Mouse (Mus musculus) stomach, postnatal 0 days (tissue): Measurements from ENCODE around the gene Ccn6. TPM values are rescaled to one million over a fixed set of nuclear protein-coding genes. Genes with fewer than 3 reads are reported as not detected.
A peak's percentile ranks its signal among the peaks of the same experiment; 100 is the strongest.

Source experiments
- ATAC-seq: fragments of 200-750 bp; cut with Nextera tagmentation; 2 replicates; pipeline ENCODE4 v1.8.0; 2017; ENCODE audit not compliant: low FRiP score, low TSS enrichment
- DNase-seq: peaks from one replicate; pipeline ENCODE4 v3.0.0-alpha.2; 2016; ENCODE audit warnings: low spot score
- H3K27ac ChIP-seq: fragments of 300-500 bp; sonication (generic); replicated peaks from 2 replicates; pipeline ENCODE4 v1.5.1; 2014; ENCODE audit warnings: mild to moderate bottlenecking, control low read depth
- H3K27me3 ChIP-seq: fragments of 300-500 bp; sonication (generic); 2 replicates; pipeline ENCODE4 v1.6.1; 2014; ENCODE audit warnings: low read length; ENCODE audit not compliant: control insufficient read depth, insufficient read depth
- H3K36me3 ChIP-seq: fragments of 300-500 bp; sonication (generic); 2 replicates; pipeline ENCODE4 v1.6.1; 2014; ENCODE audit warnings: low read length, mixed read lengths; ENCODE audit not compliant: control insufficient read depth, insufficient read depth
- H3K4me1 ChIP-seq: fragments of 300-500 bp; sonication (generic); replicated peaks from 2 replicates; pipeline ENCODE4 v1.6.1; 2014; ENCODE audit warnings: antibody characterized with exemption; ENCODE audit not compliant: control insufficient read depth, insufficient read depth
- H3K4me2 ChIP-seq: fragments of 300-500 bp; sonication (generic); replicated peaks from 2 replicates; pipeline ENCODE4 v1.6.1; 2014; ENCODE audit warnings: low read depth, mild to moderate bottlenecking, control low read depth, moderate library complexity
- H3K4me3 ChIP-seq: fragments of 300-500 bp; sonication (generic); 2 replicates; pipeline ENCODE4 v1.5.1; 2014; ENCODE audit warnings: low read depth, low read length, control low read depth
- H3K9ac ChIP-seq: fragments of 300-500 bp; sonication (generic); 2 replicates; pipeline ENCODE4 v1.6.1; 2014; ENCODE audit warnings: mild to moderate bottlenecking, low read length, control low read depth, mixed read lengths
- H3K9me3 ChIP-seq: fragments of 300-500 bp; sonication (generic); 2 replicates; pipeline ENCODE4 v1.6.1; 2016; ENCODE audit warnings: low read length; ENCODE audit not compliant: control insufficient read depth
- CTCF ChIP-seq: IDR thresholded peaks from 2 replicates; pipeline ENCODE4 v1.5.1; 2016; ENCODE audit warnings: antibody characterized with exemption, low read depth, mild to moderate bottlenecking, moderate library complexity
- EP300 ChIP-seq: optimal IDR thresholded peaks from 2 replicates; pipeline ENCODE3; 2016; ENCODE audit warnings: antibody characterized with exemption
- WGBS: fragments of 180-500 bp; shearing (Covaris S2); extraction: QIAGEN DNeasy Blood & Tissue Kit; methylation state at CpG from one replicate; pipeline ENCODE4 v1.1.7; 2014; 5-methylcytosine and 5-hydroxymethylcytosine counted together
- polyA plus RNA-seq: library from polyadenylated mRNA; unstranded; fragments of >200 nt; fragmentation: Nextera tagmentation; extraction: Ambion mirVana; gene quantifications from 2 replicates; pipeline ENCODE4 v1.2.1, GENCODE M21; 2015

Gene Ccn6
- polyA plus RNA-seq, 1 experiment from 2014 or later: 0.10 TPM

DNA sequence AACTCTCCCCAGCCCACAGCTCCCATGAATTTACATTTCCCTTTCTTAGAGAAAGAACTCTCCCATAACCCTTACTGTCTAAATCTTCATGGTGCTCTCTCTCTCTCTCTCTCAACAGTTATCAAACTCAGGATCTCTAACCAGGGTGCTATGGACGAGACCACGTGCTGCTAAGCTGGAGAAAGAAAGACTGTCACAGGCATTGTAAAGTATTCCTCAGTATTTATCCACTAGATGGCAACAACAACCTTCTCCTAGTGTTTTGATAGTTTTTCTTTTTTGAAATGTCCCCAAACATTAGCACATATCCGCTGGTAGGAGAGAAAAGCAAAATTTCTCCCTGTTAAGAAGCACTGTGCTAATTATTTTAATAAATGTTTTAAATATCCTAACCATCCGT is 42.2 kb downstream of the Ccn6 start:
- no peaks in the 10 kb centered on the region for H3K9me3 ChIP-seq
- DNase-seq: no peak
- H3K9ac ChIP-seq: no peak overlapping the region
- no peak for ATAC-seq
- TF ChIP-seq EP300 (no peak), CTCF (peak; percentile 64)
- WGBS: 31% methylated on average over 4 of the region's 4 CpGs
- no peak overlapping the region for H3K4me2 ChIP-seq
- no peak overlapping the region for H3K4me3 ChIP-seq
- H3K27me3 ChIP-seq: no peaks in the 10 kb centered on the region
- no peaks in the 10 kb centered on the region for H3K4me1 ChIP-seq
- no peak overlapping the region for H3K27ac ChIP-seq
- no peaks in the 10 kb centered on the region for H3K36me3 ChIP-seq

DNA sequence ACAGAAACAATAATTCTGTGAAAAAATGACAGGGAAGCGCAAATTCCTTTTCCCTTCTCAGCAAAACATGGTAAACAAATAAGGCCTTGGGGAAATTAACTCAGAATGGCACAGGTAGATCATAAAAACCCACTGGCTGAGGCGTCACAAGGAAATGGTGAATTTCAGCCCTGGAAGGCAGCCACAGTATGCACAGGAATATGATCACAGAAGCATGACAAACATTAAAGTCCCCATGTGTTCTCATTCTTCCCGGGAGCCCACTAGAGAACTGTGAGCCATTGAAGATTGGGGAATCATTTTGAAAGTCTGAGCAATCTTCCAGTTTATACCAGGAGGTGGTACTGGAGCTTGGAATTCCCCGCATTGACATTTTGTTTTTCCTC is 54.1 kb downstream of the Ccn6 start:
- no peak for ATAC-seq
- 57% methylated on average over 4 of the region's 4 CpGs for WGBS

DNA sequence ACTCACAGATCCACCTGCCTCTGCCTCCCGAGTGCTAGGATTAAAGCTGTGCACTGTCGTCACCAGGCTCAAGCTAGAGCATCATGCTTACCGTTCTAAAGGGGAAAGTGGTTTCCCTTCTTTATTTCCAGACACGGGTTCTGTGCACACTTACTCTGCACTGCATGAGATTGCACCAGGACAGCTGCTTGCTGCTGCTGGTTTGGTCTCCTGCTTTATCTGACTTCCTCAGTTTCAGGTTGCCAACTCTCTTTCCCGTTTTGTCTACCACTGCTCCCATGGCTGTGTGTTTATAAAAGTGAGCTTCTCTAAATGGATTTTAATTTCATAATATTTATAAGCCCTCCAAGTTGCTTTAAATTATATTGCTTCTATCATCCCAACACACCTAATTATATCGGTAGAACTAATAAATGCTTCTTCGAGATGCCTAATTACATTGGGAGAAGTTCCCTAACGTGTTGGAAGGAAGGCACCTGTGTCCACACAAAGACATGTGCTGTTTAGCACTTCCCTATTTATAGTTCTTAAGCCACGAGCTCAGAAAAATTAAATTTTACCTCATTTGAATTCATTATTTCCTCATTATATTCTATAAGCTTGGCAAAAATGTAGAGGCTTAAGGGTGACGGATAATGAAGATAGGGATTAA is 54.6 kb downstream of the Ccn6 start:
- H3K9ac ChIP-seq: no peak overlapping the region
- H3K27ac ChIP-seq: no peak overlapping the region
- WGBS: 58% methylated on average over 10 of the region's 10 CpGs
- peaks cover 6% of the 10 kb centered on the region; the same call in 1 of the 2 replicates for H3K36me3 ChIP-seq
- no peaks in the 10 kb centered on the region for H3K4me1 ChIP-seq
- H3K4me3 ChIP-seq: no peak overlapping the region
- no peaks in the 10 kb centered on the region for H3K9me3 ChIP-seq
- no peak for TF ChIP-seq EP300
- TF ChIP-seq CTCF: no peak
- no peaks in the 10 kb centered on the region for H3K27me3 ChIP-seq
- no peak for ATAC-seq
- H3K4me2 ChIP-seq: no peak overlapping the region
- DNase-seq: no peak

More for the DNA sequence above, 54.1 kb downstream of the Ccn6 start:
- no peak overlapping the region for H3K27ac ChIP-seq
- no peak overlapping the region for H3K9ac ChIP-seq
- H3K27me3 ChIP-seq: no peaks in the 10 kb centered on the region
- no peaks in the 10 kb centered on the region for H3K4me1 ChIP-seq
- DNase-seq: no peak
- TF ChIP-seq CTCF (no peak), EP300 (no peak)
- H3K36me3 ChIP-seq: peaks cover 6% of the 10 kb centered on the region; the same call in 1 of the 2 replicates
- H3K9me3 ChIP-seq: no peaks in the 10 kb centered on the region
- no peak overlapping the region for H3K4me2 ChIP-seq
- no peak overlapping the region for H3K4me3 ChIP-seq

DNA sequence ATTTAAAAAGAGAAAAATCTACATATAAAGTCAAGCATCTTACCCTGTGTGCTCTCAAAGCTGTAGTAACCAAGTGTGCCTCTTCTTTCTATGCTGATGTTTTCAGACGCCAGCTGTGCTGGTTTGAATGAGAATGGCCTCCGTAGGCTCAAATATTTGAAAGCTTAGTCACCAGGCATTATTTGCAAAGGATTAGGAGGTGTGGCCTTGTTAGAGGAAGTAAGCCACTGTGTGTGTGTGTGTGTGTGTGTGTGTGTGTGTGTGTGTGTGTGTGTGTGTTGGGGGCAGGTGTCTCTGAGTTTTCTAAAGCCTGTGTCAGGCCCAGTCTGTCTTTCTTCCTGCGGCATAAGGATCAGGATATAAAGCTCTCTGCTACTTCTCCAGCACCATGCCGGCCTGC is 56.7 kb downstream of the Ccn6 start:
- H3K9ac ChIP-seq: no peak overlapping the region
- no peak overlapping the region for H3K27ac ChIP-seq
- no peaks in the 10 kb centered on the region for H3K27me3 ChIP-seq
- no peaks in the 10 kb centered on the region for H3K4me1 ChIP-seq
- peaks cover 6% of the 10 kb centered on the region; the same call in 1 of the 2 replicates for H3K36me3 ChIP-seq
- TF ChIP-seq EP300: no peak
- ATAC-seq (no peak), DNase-seq (no peak)
- no peak overlapping the region for H3K4me3 ChIP-seq
- 36% methylated on average over 4 of the region's 4 CpGs for WGBS
- H3K4me2 ChIP-seq: no peak overlapping the region
- no peaks in the 10 kb centered on the region for H3K9me3 ChIP-seq

DNA sequence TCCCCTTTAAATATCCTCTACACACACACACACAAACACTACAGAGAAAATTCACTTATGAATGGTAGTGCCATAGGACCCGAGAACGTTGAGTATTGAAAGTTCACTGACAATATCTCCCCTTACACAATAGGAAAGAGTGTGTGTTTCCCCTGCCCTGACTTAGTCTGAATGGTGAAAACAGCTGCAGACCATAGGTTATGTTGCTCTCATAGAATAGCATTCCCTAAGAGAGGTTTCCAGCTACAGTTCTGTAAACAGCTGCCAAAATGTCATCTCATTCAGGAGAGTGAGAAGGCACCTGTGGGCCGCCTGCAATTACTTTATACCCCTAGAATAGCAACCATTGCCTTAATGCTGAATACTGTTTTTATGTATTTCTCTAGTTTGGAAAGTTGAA is 57.2 kb downstream of the Ccn6 start:
- Histone ChIP-seq H3K9ac (no peak overlapping the region), H3K36me3 (peaks cover 6% of the 10 kb centered on the region; the same call in 1 of the 2 replicates), H3K27ac (no peak overlapping the region), H3K4me2 (no peak overlapping the region), H3K9me3 (no peaks in the 10 kb centered on the region), H3K4me3 (no peak overlapping the region), H3K27me3 (no peaks in the 10 kb centered on the region), H3K4me1 (no peaks in the 10 kb centered on the region)
- DNase-seq: no peak
- ATAC-seq: no peak
- 46% methylated on average over 3 of the region's 3 CpGs for WGBS
- TF ChIP-seq EP300: no peak
- no peak for TF ChIP-seq CTCF

DNA sequence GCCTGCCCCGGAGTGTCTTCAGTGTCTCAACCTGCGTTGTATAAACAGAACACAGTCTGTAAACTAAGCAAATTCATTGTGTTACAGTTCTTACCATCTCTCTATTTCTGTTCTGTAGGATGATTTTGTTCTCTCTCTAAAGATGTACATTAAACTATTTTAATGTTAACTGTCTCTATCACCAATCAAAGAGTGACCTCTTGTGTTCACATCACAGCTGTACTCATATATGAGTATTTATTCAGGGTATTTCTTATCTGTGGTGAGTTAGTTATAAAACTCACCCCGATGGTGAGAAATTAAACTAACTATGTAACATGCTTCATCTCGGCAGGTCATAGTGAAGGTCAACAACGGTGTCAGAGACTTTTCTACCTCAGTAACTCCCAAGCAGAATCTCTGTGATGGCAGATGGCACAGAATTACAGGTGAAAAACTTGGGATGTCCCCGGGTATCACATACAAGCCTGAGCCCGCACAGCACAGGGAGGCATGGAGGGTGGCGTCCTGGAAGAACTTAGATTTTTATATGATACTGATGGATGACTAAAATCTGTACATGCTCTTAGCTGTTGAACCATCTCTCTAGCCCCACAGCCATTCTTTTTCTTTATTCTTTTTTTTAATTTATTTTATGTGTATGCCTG is 58.7 kb downstream of the Ccn6 start:
- ATAC-seq (no peak), DNase-seq (no peak)
- Histone ChIP-seq H3K9ac (no peak overlapping the region), H3K4me1 (no peaks in the 10 kb centered on the region), H3K36me3 (peaks cover 5% of the 10 kb centered on the region; the same call in 1 of the 2 replicates), H3K9me3 (no peaks in the 10 kb centered on the region), H3K4me2 (no peak overlapping the region), H3K27me3 (no peaks in the 10 kb centered on the region), H3K4me3 (no peak overlapping the region), H3K27ac (no peak overlapping the region)
- TF ChIP-seq CTCF (no peak), EP300 (no peak)
- WGBS: 80% methylated on average over 8 of the region's 8 CpGs

Other genes with a start within 250 kb of the Ccn6 start
- 27.6 and 28.9 TPM in 2 replicates for gene Lama4, start 198.3 kb downstream of the Ccn6 start, polyA plus RNA-seq
- 5.0 and 6.4 TPM in 2 replicates for gene Fam229b, start 29.9 kb downstream of the Ccn6 start, polyA plus RNA-seq
- gene Tube1, start 29.8 kb downstream of the Ccn6 start, polyA plus RNA-seq: 2.8 and 3.7 TPM in 2 replicates
- 12.5 and 12.6 TPM in 2 replicates for gene Fyn, start 205.1 kb upstream of the Ccn6 start, polyA plus RNA-seq